In the genomic region with DNA sequence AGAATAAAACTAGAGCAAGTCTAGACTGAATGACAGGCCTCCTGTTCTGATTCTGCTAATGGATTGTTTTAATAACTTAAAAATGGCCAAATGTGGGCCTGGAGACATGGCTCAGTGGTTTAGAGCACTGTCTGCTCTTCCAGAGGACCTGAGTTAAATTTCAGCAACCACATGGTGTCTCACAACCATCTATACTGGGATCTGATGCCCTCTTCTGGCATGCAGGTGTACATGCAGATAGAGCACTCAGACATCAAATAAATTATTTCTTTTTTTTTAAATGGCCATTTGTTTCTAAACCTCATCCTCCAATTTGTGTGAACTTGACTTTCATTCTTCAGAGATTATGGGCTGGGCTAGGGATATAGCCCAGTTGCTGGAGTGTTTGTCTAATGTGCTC, we compare ENCODE assay signal across 40 mouse cellular contexts. TPM values are rescaled to one million over a fixed set of nuclear protein-coding genes. Genes with fewer than 3 reads are reported as not detected.
DNase-seq lines count a peak whose midpoint lies in the region; ATAC-seq and TF ChIP-seq lines count a peak whose summit lies in the region.
"Had no signal": no experiment of that assay in that cellular context is flagged by ENCODE, and none has a peak within 500 bp of the region (broad histone marks: within the 10 kb centered on the region; RNA-seq: fewer than 3 reads in every experiment).

No protein-coding gene starts in this region.

- TF ChIP-seq EP300 in MEL (IDR thresholded peaks at IDR 0.05; ENCODE audit: low read depth in 1 of 2, low read length in 2 of 2), result no peak
- no peak for TF ChIP-seq EP300 in stomach, postnatal 0 days (optimal IDR thresholded peaks at IDR 0.05)

- ATAC-seq in midbrain, postnatal 0 days (ENCODE audit: low FRiP score), result no peak
- ATAC-seq in midbrain, embryonic 15.5 days (replicated peaks), result no peak
- no peak for ATAC-seq in stomach, postnatal 0 days (ENCODE audit: low FRiP score, low TSS enrichment)
- ATAC-seq in forebrain, embryonic 12.5 days (ENCODE audit: low FRiP score), result no peak
- ATAC-seq: forebrain, postnatal 0 days; inflammation-experienced regulatory T-cells, adult 6 months; liver, embryonic 12.5 days; midbrain, embryonic 16.5 days had no signal

- no peaks in the 10 kb centered on the region for H3K36me3 ChIP-seq in midbrain, postnatal 0 days (ENCODE audit: insufficient read depth, low read length)
- H3K36me3 ChIP-seq in midbrain, embryonic 15.5 days (replicated peaks), result no peaks in the 10 kb centered on the region
- no peaks in the 10 kb centered on the region for H3K36me3 ChIP-seq in MEL (ENCODE audit: control insufficient read depth in 1 of 2, insufficient read depth in 2 of 2, low read length in 2 of 2)
- no peaks in the 10 kb centered on the region for H3K36me3 ChIP-seq in stomach, postnatal 0 days (ENCODE audit: control insufficient read depth, insufficient read depth, low read length)
- H3K36me3 ChIP-seq in forebrain, embryonic 12.5 days (replicated peaks), result no peaks in the 10 kb centered on the region
- H3K36me3 ChIP-seq: heart, embryonic 12.5 days; limb, embryonic 12.5 days; liver, embryonic 12.5 days; midbrain, embryonic 10.5 days; neural tube, embryonic 12.5 days had no signal

- H3K4me3 ChIP-seq in layer of hippocampus, adult 2 months, result no peak overlapping the region
- H3K4me3 ChIP-seq in midbrain, postnatal 0 days (ENCODE audit: low read depth, low read length), result no peak overlapping the region
- no peak overlapping the region for H3K4me3 ChIP-seq in midbrain, embryonic 15.5 days
- H3K4me3 ChIP-seq in MEL (ENCODE audit: control insufficient read depth in 1 of 2, insufficient read depth in 1 of 2, low read depth in 2 of 2, low read length in 2 of 2), result no peak overlapping the region
- no peak overlapping the region for H3K4me3 ChIP-seq in stomach, postnatal 0 days (ENCODE audit: low read depth, low read length)
- no peak overlapping the region for H3K4me3 ChIP-seq in forebrain, embryonic 12.5 days (replicated peaks)
- H3K4me3 ChIP-seq: erythroblast, embryonic 14.5 days; heart, embryonic 12.5 days; limb, embryonic 12.5 days; liver, embryonic 12.5 days; midbrain, embryonic 10.5 days; myocyte; neural tube, embryonic 12.5 days had no signal

- H3K27ac ChIP-seq in layer of hippocampus, adult 2 months, result no peak overlapping the region
- H3K27ac ChIP-seq in midbrain, postnatal 0 days (ENCODE audit: low read depth, low read length), result no peak overlapping the region
- H3K27ac ChIP-seq in midbrain, embryonic 15.5 days, result no peak overlapping the region
- H3K27ac ChIP-seq in MEL (ENCODE audit: control insufficient read depth, low read depth, low read length), result no peak overlapping the region
- H3K27ac ChIP-seq in stomach, postnatal 0 days (replicated peaks), result no peak overlapping the region
- H3K27ac ChIP-seq in forebrain, embryonic 12.5 days, result no peak overlapping the region
- H3K27ac ChIP-seq: hindbrain, embryonic 14.5 days; limb, embryonic 12.5 days; liver, embryonic 12.5 days; midbrain, embryonic 10.5 days; neural tube, embryonic 12.5 days had no signal

- TF ChIP-seq RAD21 in MEL (IDR thresholded peaks at IDR 0.05; ENCODE audit: low read depth, low read length), result peak; percentile 37

- H3K9me3 ChIP-seq in midbrain, postnatal 0 days (ENCODE audit: low read length), result no peaks in the 10 kb centered on the region
- H3K9me3 ChIP-seq in midbrain, embryonic 15.5 days, result no peaks in the 10 kb centered on the region
- no peaks in the 10 kb centered on the region for H3K9me3 ChIP-seq in MEL (replicated peaks; ENCODE audit: insufficient read depth, low read length)
- H3K9me3 ChIP-seq in stomach, postnatal 0 days (ENCODE audit: control insufficient read depth, low read length), result no peaks in the 10 kb centered on the region
- no peaks in the 10 kb centered on the region for H3K9me3 ChIP-seq in forebrain, embryonic 12.5 days
- H3K9me3 ChIP-seq: heart, embryonic 12.5 days; limb, embryonic 12.5 days; liver, embryonic 12.5 days; midbrain, embryonic 10.5 days; neural tube, embryonic 12.5 days had no signal

- no peak for TF ChIP-seq POLR2A in MEL (IDR thresholded peaks at IDR 0.05; ENCODE audit: control insufficient read depth in 1 of 2, insufficient read depth in 1 of 2, low read depth in 1 of 2, low read length in 2 of 2, poor library complexity in 1 of 2)

- H3K4me2 ChIP-seq in midbrain, postnatal 0 days (ENCODE audit: low read depth, low read length, poor library complexity, severe bottlenecking), result no peak overlapping the region
- H3K4me2 ChIP-seq in midbrain, embryonic 15.5 days, result no peak overlapping the region
- H3K4me2 ChIP-seq in stomach, postnatal 0 days (replicated peaks; ENCODE audit: low read depth), result no peak overlapping the region
- no peak overlapping the region for H3K4me2 ChIP-seq in forebrain, embryonic 12.5 days
- H3K4me2 ChIP-seq: heart, embryonic 12.5 days; hindbrain, embryonic 14.5 days; limb, embryonic 12.5 days; liver, embryonic 12.5 days; neural tube, embryonic 12.5 days had no signal

- no peak for DNase-seq in layer of hippocampus, adult 2 months (ENCODE audit: low spot score in 2 of 2)
- no peak for DNase-seq in layer of hippocampus, postnatal 14 days (ENCODE audit: low spot score in 2 of 2)
- no peak for DNase-seq in midbrain, postnatal 0 days (ENCODE audit: low spot score)
- peak; percentile 39 for DNase-seq in MEL (ENCODE audit: low read depth, low spot score)
- no peak for DNase-seq in stomach, postnatal 0 days (ENCODE audit: low spot score)
- no peak for DNase-seq in layer of hippocampus, adult 11-12 months (ENCODE audit: low spot score)
- DNase-seq: adrenal gland, postnatal 25 days; cerebellum, adult 18-20 months; cerebellum, postnatal 10 days; forebrain, postnatal 0 days; heart, postnatal 4 days; lung, adult 2 months; lung, postnatal 14 days; right cerebral cortex, adult 18-20 months had no signal

- TF ChIP-seq CTCF in layer of hippocampus, adult 2 months (conservative IDR thresholded peaks at IDR 0.05), result peak; percentile 43
- TF ChIP-seq CTCF in midbrain, postnatal 0 days (IDR thresholded peaks at IDR 0.05), result 0 out of 2 replicates have a peak, but pooled peaks have one; percentile 9
- TF ChIP-seq CTCF in MEL (IDR thresholded peaks at IDR 0.05 in 2 of 3, conservative IDR thresholded peaks at IDR 0.05 in 1 of 3; ENCODE audit: control insufficient read depth in 1 of 3, insufficient read depth in 1 of 3, low read depth in 2 of 3, low read length in 3 of 3, poor library complexity in 1 of 3, severe bottlenecking in 1 of 3), result peak; percentile 8 to 60 (median 27); a peak in 4 of 6 replicates
- TF ChIP-seq CTCF in stomach, postnatal 0 days (IDR thresholded peaks at IDR 0.05; ENCODE audit: low read depth), result peak; percentile 30

- H3K9ac ChIP-seq in midbrain, postnatal 0 days (replicated peaks; ENCODE audit: low read length, poor library complexity, severe bottlenecking), result no peak overlapping the region
- H3K9ac ChIP-seq in midbrain, embryonic 15.5 days, result no peak overlapping the region
- no peak overlapping the region for H3K9ac ChIP-seq in MEL (ENCODE audit: control insufficient read depth, low read depth, low read length, poor library complexity, severe bottlenecking)
- H3K9ac ChIP-seq in stomach, postnatal 0 days (ENCODE audit: low read length), result no peak overlapping the region
- H3K9ac ChIP-seq in forebrain, embryonic 12.5 days, result no peak overlapping the region
- H3K9ac ChIP-seq: forebrain, postnatal 0 days; heart, embryonic 12.5 days; hindbrain, embryonic 14.5 days; limb, embryonic 12.5 days; liver, embryonic 12.5 days; neural tube, embryonic 12.5 days had no signal

- no peaks in the 10 kb centered on the region for H3K4me1 ChIP-seq in midbrain, postnatal 0 days (ENCODE audit: insufficient read depth, low read length)
- no peaks in the 10 kb centered on the region for H3K4me1 ChIP-seq in midbrain, embryonic 15.5 days
- no peaks in the 10 kb centered on the region for H3K4me1 ChIP-seq in MEL (ENCODE audit: control insufficient read depth in 1 of 2, insufficient read depth in 2 of 2, low read length in 2 of 2)
- H3K4me1 ChIP-seq in stomach, postnatal 0 days (replicated peaks; ENCODE audit: control insufficient read depth, insufficient read depth), result no peaks in the 10 kb centered on the region
- H3K4me1 ChIP-seq in forebrain, embryonic 12.5 days, result no peaks in the 10 kb centered on the region
- H3K4me1 ChIP-seq: heart, embryonic 12.5 days; limb, embryonic 12.5 days; liver, embryonic 12.5 days; midbrain, embryonic 10.5 days; neural tube, embryonic 12.5 days had no signal

- H3K27me3 ChIP-seq in midbrain, postnatal 0 days (ENCODE audit: insufficient read depth, low read length), result no peaks in the 10 kb centered on the region
- no peaks in the 10 kb centered on the region for H3K27me3 ChIP-seq in midbrain, embryonic 15.5 days (replicated peaks)
- peaks cover 1 to 7% of the 10 kb centered on the region in 2 experiments; a peak in 3 of 4 replicates for H3K27me3 ChIP-seq in MEL (ENCODE audit: control insufficient read depth in 1 of 2, insufficient read depth in 2 of 2, low read length in 2 of 2)
- no peaks in the 10 kb centered on the region for H3K27me3 ChIP-seq in stomach, postnatal 0 days (ENCODE audit: control insufficient read depth, insufficient read depth, low read length)
- H3K27me3 ChIP-seq in forebrain, embryonic 12.5 days, result no peaks in the 10 kb centered on the region
- H3K27me3 ChIP-seq: heart, embryonic 12.5 days; limb, embryonic 12.5 days; liver, embryonic 12.5 days; neural tube, embryonic 12.5 days had no signal

- no peaks in the 10 kb centered on the region for H3K79me2 ChIP-seq in MEL (ENCODE audit: control insufficient read depth, insufficient read depth, low read length, poor library complexity)

RNA-seq across cellular contexts. Expression of a gene that starts 10.7 kb away (rescaled TPM):
- not detected for total RNA-seq in layer of hippocampus, adult 2 months (2021)
- total RNA-seq in layer of hippocampus, postnatal 14 days (2021), result not detected
- total RNA-seq in midbrain, postnatal 0 days (2014; rRNA removed), result not detected in 2 replicates
- not detected in 2 replicates for polyA plus RNA-seq in midbrain, postnatal 0 days (2015; fragmentation: Nextera tagmentation; extraction: Ambion mirVana)
- polyA plus RNA-seq in midbrain, embryonic 15.5 days (2015; fragmentation: Nextera tagmentation; extraction: Ambion mirVana), result 0.11 TPM in 1 of 2 replicates, not detected in the other
- not detected in 2 replicates for total RNA-seq in MEL (2012; rRNA removed)
- polyA plus RNA-seq in MEL (2012; ENCODE audit: insufficient read depth in 1 of 2, insufficient read length in 2 of 2, low read depth in 1 of 2, low replicate concordance in 2 of 2, missing spikeins in 1 of 2), result not detected
- not detected in 2 replicates for polyA plus RNA-seq in stomach, postnatal 0 days (2015; fragmentation: Nextera tagmentation; extraction: Ambion mirVana)
- not detected in 2 replicates for polyA plus RNA-seq in forebrain, embryonic 12.5 days (2016; fragmentation: Nextera tagmentation; extraction: Ambion mirVana)
- total RNA-seq: adrenal gland, adult 18-20 months; adrenal gland, postnatal 25 days; forebrain, postnatal 0 days; gastrocnemius, adult 8-10 months; heart, postnatal 4 days; left cerebral cortex, postnatal 14 days; megakaryocyte progenitor cell, adult 5-6 weeks had no signal
- polyA plus RNA-seq: C2C12; embryonic facial prominence, embryonic 14.5 days; forebrain, embryonic 11.5 days; forebrain, postnatal 0 days; gonadal fat pad, adult 2 months; heart, embryonic 12.5 days; heart, postnatal 0 days; hindbrain, embryonic 14.5 days; inflammation-experienced regulatory T-cells, adult 6 months; kidney, adult 2 months; limb, embryonic 12.5 days; liver, embryonic 12.5 days; lung, adult 2 months; midbrain, embryonic 10.5 days; midbrain, embryonic 16.5 days; myocyte; neural tube, embryonic 12.5 days; testis, adult 2 months; urinary bladder, adult 2 months had no signal

RNA-seq across cellular contexts. Expression of a gene that starts 11.6 kb away (rescaled TPM):
- not detected for total RNA-seq in layer of hippocampus, adult 2 months (2021)
- total RNA-seq in layer of hippocampus, postnatal 14 days (2021), result not detected
- not detected in 2 replicates for total RNA-seq in midbrain, postnatal 0 days (2014; rRNA removed)
- polyA plus RNA-seq in midbrain, postnatal 0 days (2015; fragmentation: Nextera tagmentation; extraction: Ambion mirVana), result not detected in 2 replicates
- not detected in 2 replicates for polyA plus RNA-seq in midbrain, embryonic 15.5 days (2015; fragmentation: Nextera tagmentation; extraction: Ambion mirVana)
- not detected in 2 replicates for total RNA-seq in MEL (2012; rRNA removed)
- not detected for polyA plus RNA-seq in MEL (2012; ENCODE audit: insufficient read depth in 1 of 2, insufficient read length in 2 of 2, low read depth in 1 of 2, low replicate concordance in 2 of 2, missing spikeins in 1 of 2)
- polyA plus RNA-seq in stomach, postnatal 0 days (2015; fragmentation: Nextera tagmentation; extraction: Ambion mirVana), result not detected in 2 replicates
- polyA plus RNA-seq in forebrain, embryonic 12.5 days (2016; fragmentation: Nextera tagmentation; extraction: Ambion mirVana), result not detected in 2 replicates
- total RNA-seq: adrenal gland, adult 18-20 months; adrenal gland, postnatal 25 days; common myeloid progenitor, adult 5-6 weeks; forebrain, postnatal 0 days; gastrocnemius, adult 8-10 months; heart, postnatal 4 days; left cerebral cortex, postnatal 14 days; megakaryocyte progenitor cell, adult 5-6 weeks had no signal
- polyA plus RNA-seq: C2C12; embryonic facial prominence, embryonic 14.5 days; erythroblast, embryonic 14.5 days; forebrain, embryonic 11.5 days; forebrain, postnatal 0 days; gonadal fat pad, adult 2 months; heart, embryonic 12.5 days; heart, postnatal 0 days; hindbrain, embryonic 14.5 days; inflammation-experienced regulatory T-cells, adult 6 months; kidney, adult 2 months; limb, embryonic 12.5 days; liver, embryonic 12.5 days; lung, adult 2 months; midbrain, embryonic 10.5 days; midbrain, embryonic 16.5 days; myocyte; neural tube, embryonic 12.5 days; testis, adult 2 months; urinary bladder, adult 2 months had no signal

RNA-seq across cellular contexts. Expression of a gene that starts 29.0 kb away (rescaled TPM):
- total RNA-seq in layer of hippocampus, adult 2 months (2021), result not detected
- total RNA-seq in layer of hippocampus, postnatal 14 days (2021), result not detected
- 0.22 and 0.76 TPM in 2 replicates for total RNA-seq in midbrain, postnatal 0 days (2014; rRNA removed)
- polyA plus RNA-seq in midbrain, postnatal 0 days (2015; fragmentation: Nextera tagmentation; extraction: Ambion mirVana), result 0.20 and 0.38 TPM in 2 replicates
- 0.10 and 0.13 TPM in 2 replicates for polyA plus RNA-seq in midbrain, embryonic 15.5 days (2015; fragmentation: Nextera tagmentation; extraction: Ambion mirVana)
- total RNA-seq in MEL (2012; rRNA removed), result 4.0 and 5.7 TPM in 2 replicates
- polyA plus RNA-seq in MEL (2012; ENCODE audit: insufficient read depth in 1 of 2, insufficient read length in 2 of 2, low read depth in 1 of 2, low replicate concordance in 2 of 2, missing spikeins in 1 of 2), result 10 to 100 TPM in 1 of 2 experiments, not detected in 1; 14.1 TPM
- polyA plus RNA-seq in stomach, postnatal 0 days (2015; fragmentation: Nextera tagmentation; extraction: Ambion mirVana), result 1.5 and 1.9 TPM in 2 replicates
- 0.36 and 0.49 TPM in 2 replicates for polyA plus RNA-seq in forebrain, embryonic 12.5 days (2016; fragmentation: Nextera tagmentation; extraction: Ambion mirVana)
- total RNA-seq: adrenal gland, adult 18-20 months; adrenal gland, postnatal 25 days; forebrain, postnatal 0 days; gastrocnemius, adult 8-10 months had no signal
- polyA plus RNA-seq: C2C12; gonadal fat pad, adult 2 months; inflammation-experienced regulatory T-cells, adult 6 months; kidney, adult 2 months; kidney, embryonic 16.5 days; myocyte; testis, adult 2 months; urinary bladder, adult 2 months had no signal

RNA-seq across cellular contexts. Expression of a gene that starts 29.7 kb away (rescaled TPM):
- not detected for total RNA-seq in layer of hippocampus, adult 2 months (2021)
- total RNA-seq in layer of hippocampus, postnatal 14 days (2021), result not detected
- not detected in 2 replicates for total RNA-seq in midbrain, postnatal 0 days (2014; rRNA removed)
- not detected in 2 replicates for polyA plus RNA-seq in midbrain, postnatal 0 days (2015; fragmentation: Nextera tagmentation; extraction: Ambion mirVana)
- not detected in 2 replicates for polyA plus RNA-seq in midbrain, embryonic 15.5 days (2015; fragmentation: Nextera tagmentation; extraction: Ambion mirVana)
- not detected in 2 replicates for total RNA-seq in MEL (2012; rRNA removed)
- not detected for polyA plus RNA-seq in MEL (2012; ENCODE audit: insufficient read depth in 1 of 2, insufficient read length in 2 of 2, low read depth in 1 of 2, low replicate concordance in 2 of 2, missing spikeins in 1 of 2)
- not detected in 2 replicates for polyA plus RNA-seq in stomach, postnatal 0 days (2015; fragmentation: Nextera tagmentation; extraction: Ambion mirVana)
- polyA plus RNA-seq in forebrain, embryonic 12.5 days (2016; fragmentation: Nextera tagmentation; extraction: Ambion mirVana), result 0.10 TPM in 1 of 2 replicates, not detected in the other
- total RNA-seq: adrenal gland, adult 18-20 months; adrenal gland, postnatal 25 days; common myeloid progenitor, adult 5-6 weeks; forebrain, postnatal 0 days; gastrocnemius, adult 8-10 months; heart, postnatal 4 days; left cerebral cortex, postnatal 14 days; megakaryocyte progenitor cell, adult 5-6 weeks had no signal
- polyA plus RNA-seq: C2C12; erythroblast, embryonic 14.5 days; forebrain, embryonic 11.5 days; forebrain, postnatal 0 days; gonadal fat pad, adult 2 months; heart, embryonic 12.5 days; heart, postnatal 0 days; hindbrain, embryonic 14.5 days; inflammation-experienced regulatory T-cells, adult 6 months; kidney, adult 2 months; kidney, embryonic 16.5 days; limb, embryonic 12.5 days; liver, embryonic 12.5 days; lung, adult 2 months; midbrain, embryonic 10.5 days; midbrain, embryonic 16.5 days; myocyte; neural tube, embryonic 12.5 days; testis, adult 2 months; urinary bladder, adult 2 months had no signal

RNA-seq across cellular contexts. Expression of a gene that starts 39.0 kb away (rescaled TPM):
- total RNA-seq in layer of hippocampus, adult 2 months (2021), result not detected
- not detected for total RNA-seq in layer of hippocampus, postnatal 14 days (2021)
- total RNA-seq in midbrain, postnatal 0 days (2014; rRNA removed), result 0.16 TPM in 1 of 2 replicates, not detected in the other
- not detected in 2 replicates for polyA plus RNA-seq in midbrain, postnatal 0 days (2015; fragmentation: Nextera tagmentation; extraction: Ambion mirVana)
- polyA plus RNA-seq in midbrain, embryonic 15.5 days (2015; fragmentation: Nextera tagmentation; extraction: Ambion mirVana), result not detected in 2 replicates
- total RNA-seq in MEL (2012; rRNA removed), result not detected in 2 replicates
- polyA plus RNA-seq in MEL (2012; ENCODE audit: insufficient read depth in 1 of 2, insufficient read length in 2 of 2, low read depth in 1 of 2, low replicate concordance in 2 of 2, missing spikeins in 1 of 2), result not detected
- polyA plus RNA-seq in stomach, postnatal 0 days (2015; fragmentation: Nextera tagmentation; extraction: Ambion mirVana), result 0.29 and 0.46 TPM in 2 replicates
- polyA plus RNA-seq in forebrain, embryonic 12.5 days (2016; fragmentation: Nextera tagmentation; extraction: Ambion mirVana), result not detected in 2 replicates
- total RNA-seq: adrenal gland, adult 18-20 months; adrenal gland, postnatal 25 days; common myeloid progenitor, adult 5-6 weeks; forebrain, postnatal 0 days; gastrocnemius, adult 8-10 months; heart, postnatal 4 days; left cerebral cortex, postnatal 14 days; megakaryocyte progenitor cell, adult 5-6 weeks had no signal
- polyA plus RNA-seq: C2C12; embryonic facial prominence, embryonic 14.5 days; forebrain, embryonic 11.5 days; forebrain, postnatal 0 days; gonadal fat pad, adult 2 months; heart, embryonic 12.5 days; heart, postnatal 0 days; hindbrain, embryonic 14.5 days; inflammation-experienced regulatory T-cells, adult 6 months; kidney, adult 2 months; kidney, embryonic 16.5 days; limb, embryonic 12.5 days; liver, embryonic 12.5 days; lung, adult 2 months; midbrain, embryonic 10.5 days; midbrain, embryonic 16.5 days; myocyte; neural tube, embryonic 12.5 days; urinary bladder, adult 2 months had no signal
